8 mouse cellular contexts compared by ENCODE assay signal in the genomic region with DNA sequence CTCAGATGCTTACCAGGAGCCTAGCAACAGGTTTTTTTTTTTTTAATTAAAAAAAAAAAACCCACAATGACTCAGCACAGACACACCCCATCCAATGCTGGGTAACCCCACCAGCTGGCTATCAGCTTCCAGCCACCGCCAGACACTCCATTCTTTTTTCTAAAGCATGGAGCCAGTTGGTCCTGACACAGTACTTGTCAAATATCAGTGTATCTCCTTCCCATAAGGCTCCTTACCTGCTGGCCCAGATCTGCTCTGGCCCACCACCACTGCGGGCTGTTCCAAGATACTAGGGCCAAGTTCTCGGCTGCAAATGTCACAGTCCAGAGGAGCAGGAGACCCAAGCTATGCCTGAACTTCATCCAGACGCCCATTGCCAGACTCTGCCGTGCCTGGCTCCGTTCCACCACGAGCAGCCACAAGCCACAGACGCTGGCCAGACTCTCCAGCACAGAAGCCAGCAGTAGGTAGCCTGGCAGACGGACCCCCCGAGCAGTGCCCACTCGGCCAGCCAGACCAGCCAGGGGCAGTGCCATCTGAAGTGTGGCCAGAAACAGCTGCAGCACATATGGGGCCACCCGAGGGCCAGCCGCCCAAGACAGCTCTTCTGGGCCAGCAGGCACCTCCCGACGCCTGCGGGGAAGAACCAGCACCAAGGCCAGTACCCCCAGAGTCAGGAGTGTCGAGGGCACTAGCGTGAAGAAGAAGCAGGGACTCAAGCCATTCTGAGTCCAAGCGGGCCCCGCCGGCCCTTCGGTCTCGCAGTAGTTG. TPM values are rescaled to one million over a fixed set of nuclear protein-coding genes. Genes with fewer than 3 reads are reported as not detected.
DNase-seq lines count a peak whose midpoint lies in the region.

No protein-coding gene starts in this region.

- intact Hi-C loops in heart, postnatal 10 days (cut with DNase I), result no loop called here

- peak; percentile 26 for DNase-seq in ovary, postnatal 14 days (ENCODE audit: low spot score)
- DNase-seq in ovary, postnatal 10 days (ENCODE audit: low spot score), result no peak
- peak; percentile 79 for DNase-seq in c-Kit-negative CD71-positive TER-119-positive erythroid progenitor cells, embryonic 14.5 days (ENCODE audit: low read depth, low spot score)
- DNase-seq in fibroblast of lung, adult 2 months (ENCODE audit: low read depth), result peak; percentile 68
- peak; percentile 59 to 61 for DNase-seq in heart, postnatal 10 days
- peak; percentile 65 to 78 for DNase-seq in kidney, postnatal 36 days
- peak; percentile 29 for DNase-seq in lung, postnatal 10 days
- peak; percentile 37 for DNase-seq in right cerebral cortex, postnatal 25 days

RNA-seq across cellular contexts. Expression of a gene that starts 0.7 kb away (rescaled TPM):
- 10 to 100 TPM; 23.6 to 26.8 TPM for total RNA-seq in heart, postnatal 10 days (2021)

RNA-seq across cellular contexts. Expression of a gene that starts 11.1 kb away (rescaled TPM):
- 10 to 100 TPM; 20.2 to 20.4 TPM for total RNA-seq in heart, postnatal 10 days (2021)

RNA-seq across cellular contexts. Expression of a gene that starts 12.4 kb away (rescaled TPM):
- 10 to 100 TPM; 12.5 TPM for total RNA-seq in heart, postnatal 10 days (2021)

RNA-seq across cellular contexts. Expression of a gene that starts 12.5 kb away (rescaled TPM):
- total RNA-seq in heart, postnatal 10 days (2021), result 10 to 100 TPM; 51.6 to 54.2 TPM

RNA-seq across cellular contexts. Expression of a gene that starts 31.1 kb away (rescaled TPM):
- total RNA-seq in heart, postnatal 10 days (2021), result 10 to 100 TPM in 1 of 2 experiments, 1 to 10 TPM in 1; 9.9 to 10.5 TPM
